Mouse (Mus musculus) hematopoietic multipotent progenitor cell, adult 10-12 weeks (in vitro differentiated cells): Measurements from ENCODE around the gene Nop2. TPM values are rescaled to one million over a fixed set of nuclear protein-coding genes. Genes with fewer than 3 reads are reported as not detected.

Source experiments
- polyA plus RNA-seq: library from polyadenylated mRNA; stranded (reverse); fragments of >175 nt; gene quantifications from 2 replicates; pipeline ENCODE4 v1.2.3, GENCODE M21; 2012; ENCODE audit warnings: low replicate concordance

Nop2 gene
- 11.4 and 27.6 TPM in 2 replicates for polyA plus RNA-seq

DNA sequence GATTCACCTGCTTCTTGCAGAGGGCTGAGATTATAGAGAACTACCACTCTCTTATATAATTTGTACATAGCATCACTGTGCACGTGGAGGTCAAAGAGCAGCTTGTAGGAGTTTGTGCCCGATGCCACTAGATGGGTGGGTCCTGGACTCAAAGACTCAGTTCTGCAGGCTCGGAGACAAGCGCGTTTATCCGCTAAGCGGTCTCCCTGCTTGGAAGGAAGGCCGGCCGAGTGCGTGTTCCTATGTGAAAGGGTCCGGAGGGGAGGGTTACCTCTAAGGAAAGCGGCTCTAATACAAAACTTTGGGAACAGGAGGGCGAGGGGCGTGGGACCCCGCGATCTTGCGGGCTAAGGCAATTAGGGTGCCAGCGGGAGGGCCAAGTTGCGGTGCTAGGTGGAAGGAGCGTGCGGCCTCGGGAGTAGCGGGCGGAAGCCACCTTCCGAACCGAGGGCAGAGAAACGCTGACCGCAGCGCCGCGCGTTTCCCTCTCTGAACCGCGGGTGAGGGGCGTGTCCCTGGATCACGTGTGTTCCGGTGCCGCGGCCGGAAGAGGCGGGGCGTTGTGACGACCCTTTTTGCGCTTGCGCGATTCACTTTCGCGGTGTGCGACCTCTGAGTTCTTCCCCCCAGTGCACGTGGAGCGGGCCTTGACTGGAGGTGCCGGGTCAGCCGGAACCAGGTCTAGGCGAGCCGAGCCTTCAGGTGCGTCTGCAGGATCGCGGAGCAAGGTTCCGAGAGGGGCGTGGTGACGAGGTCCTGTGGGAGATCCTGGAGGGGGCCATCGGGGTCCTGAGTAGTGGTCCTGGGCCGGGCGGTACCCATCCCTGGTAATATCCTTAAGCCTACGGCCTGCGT is at the start of gene Nop2:
TSS of gene Nop2 (plus strand) at position 608 of the 855 bp plus-strand sequence.

DNA sequence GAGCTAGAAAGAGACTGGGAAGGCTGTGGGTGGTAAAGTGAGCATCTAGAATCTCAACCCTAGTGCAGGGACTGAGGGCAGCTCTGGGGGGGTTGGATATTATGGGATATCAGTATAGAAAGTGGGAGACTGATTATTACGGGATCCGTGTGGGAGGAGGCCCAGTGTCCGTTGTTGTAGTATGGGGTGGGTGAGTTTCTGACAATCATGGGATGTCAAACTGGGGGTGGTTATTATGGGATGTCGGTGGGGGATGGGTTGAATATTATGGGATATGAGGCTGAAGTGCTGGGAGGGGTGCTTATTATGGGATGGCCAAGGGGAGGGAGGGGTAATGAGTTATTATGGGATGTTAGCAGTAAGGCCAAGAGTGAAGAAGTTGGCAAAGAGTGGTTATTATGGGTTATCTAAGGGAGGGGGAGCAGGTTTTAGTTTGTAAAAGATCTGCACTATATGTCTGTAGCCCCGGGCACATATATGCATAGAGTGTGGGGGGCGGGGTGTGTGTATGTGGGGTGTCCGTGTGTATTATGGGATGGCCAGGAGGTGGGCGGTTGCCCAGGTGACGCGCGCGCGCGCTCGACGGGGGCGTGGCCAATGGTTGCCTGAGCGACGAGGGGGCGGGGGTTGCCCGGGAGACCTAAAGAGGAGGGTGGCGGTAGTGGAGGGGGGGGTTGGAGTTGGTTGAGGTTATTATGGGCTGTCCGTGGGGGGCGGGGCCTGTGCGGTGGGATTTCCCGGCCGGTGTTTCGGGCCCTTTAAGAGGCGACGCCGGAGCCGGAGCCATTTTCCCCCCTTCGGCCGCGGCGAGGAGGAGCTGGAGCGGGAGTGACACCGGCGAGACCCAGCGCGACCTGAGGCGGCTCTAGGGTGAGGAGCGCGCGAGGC is 36.1 kb upstream of the Nop2 start, which contains the start of gene Chd4:
TSS of gene Chd4 (plus strand) at position 591 of the 888 bp plus-strand sequence.

DNA sequence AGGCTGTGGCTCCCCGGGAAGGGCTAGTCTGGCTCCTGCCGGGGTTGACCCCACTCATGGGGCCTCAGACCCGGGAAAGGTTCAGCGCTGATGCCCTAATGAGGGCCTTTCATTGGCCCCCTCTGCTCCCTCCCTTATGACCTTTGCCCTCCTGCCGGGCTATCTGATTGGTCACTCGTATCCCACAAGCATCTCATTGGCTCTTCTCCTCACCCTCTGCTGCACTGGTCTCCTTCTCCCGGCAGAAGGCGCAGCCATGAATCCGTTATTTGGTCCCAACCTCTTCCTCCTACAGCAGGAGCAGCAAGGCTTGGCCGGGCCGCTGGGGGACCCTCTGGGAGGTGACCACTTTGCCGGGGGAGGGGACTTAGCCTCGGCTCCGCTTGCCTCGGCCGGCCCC is 13.3 kb downstream of the Nop2 start, which contains the start of gene Iffo1:
TSS of gene Iffo1 (plus strand) at position 241 of the 400 bp plus-strand sequence.

DNA sequence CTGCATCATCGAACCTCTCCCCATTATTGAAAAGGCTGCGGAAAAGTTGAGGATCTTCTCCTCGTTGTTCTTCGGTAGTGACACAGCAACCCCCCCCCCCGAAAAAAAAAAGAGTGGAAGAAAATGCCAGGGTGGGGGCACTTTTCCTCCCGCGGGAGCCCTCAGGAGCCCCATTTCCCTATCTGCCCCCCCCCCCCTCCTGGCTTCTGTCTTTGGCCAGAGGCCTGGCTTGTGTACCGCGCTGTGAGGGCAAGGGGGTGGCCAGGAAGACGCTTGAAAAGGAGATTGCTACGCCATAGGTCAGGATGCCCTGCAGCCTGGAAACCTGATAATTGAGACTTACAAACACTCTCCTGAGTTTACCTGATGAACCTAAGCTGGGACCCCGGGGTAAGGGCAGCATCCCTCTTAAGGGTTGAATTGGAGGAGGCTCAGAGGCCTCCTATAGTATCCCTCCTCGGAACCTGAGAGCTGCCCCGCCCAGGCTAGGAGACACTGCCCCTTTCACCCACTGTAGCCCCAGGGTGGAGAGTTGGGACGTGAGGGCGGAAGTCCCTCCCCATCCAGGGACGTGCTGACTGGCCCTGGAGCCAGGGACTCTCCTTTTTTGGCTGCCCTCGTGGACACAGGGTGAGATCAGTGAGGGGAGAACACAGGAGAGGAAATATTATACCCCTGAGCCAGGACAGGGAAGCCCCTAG is 34.5 kb downstream of the Nop2 start, which contains the start of gene Gapdh:
TSS of gene Gapdh (minus strand) at position 417 of the 701 bp plus-strand sequence.

DNA sequence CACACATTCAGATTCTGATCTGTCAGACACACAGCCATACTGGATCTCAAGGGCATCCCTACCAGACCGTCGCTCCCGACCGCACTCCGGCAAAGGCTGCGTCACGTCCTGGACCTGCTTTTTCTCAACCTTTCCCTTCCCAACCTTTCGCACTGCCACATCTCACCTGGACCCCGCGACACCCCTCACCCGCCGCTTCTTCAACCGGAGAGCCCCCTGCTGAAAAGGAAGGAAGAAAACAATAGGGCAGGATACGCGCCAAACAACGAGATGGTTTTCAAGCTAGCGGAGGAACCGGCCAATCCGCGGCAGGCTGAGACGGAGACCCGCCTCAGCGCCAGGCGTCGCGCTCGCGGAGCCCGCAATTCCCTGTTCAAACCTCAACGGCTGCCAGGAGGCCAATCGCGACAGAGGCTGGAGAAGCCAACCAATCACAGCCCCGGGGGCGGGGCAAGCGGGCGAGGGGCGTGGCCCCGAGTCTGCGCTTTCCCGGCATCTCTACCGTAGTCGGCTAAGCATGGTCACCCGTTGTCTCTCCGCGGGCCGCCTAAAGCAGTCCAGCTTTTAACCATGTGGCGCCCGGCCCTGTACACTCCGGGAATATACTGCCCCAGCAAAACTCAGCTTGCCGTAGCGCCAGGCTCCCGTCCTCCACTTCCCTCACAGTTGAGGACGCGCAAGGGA is 59.8 kb downstream of the Nop2 start, which contains the start of the genes Ncapd2 and Mrpl51:
TSS of gene Ncapd2 (minus strand) at position 370 of the 684 bp plus-strand sequence.
TSS of gene Mrpl51 (plus strand) at position 470 of the 684 bp plus-strand sequence.

Other genes starting within 250 kb of the Nop2 start
- 63.7 and 67.0 TPM in 2 replicates for gene Cd4, start 243.7 kb upstream of the Nop2 start, polyA plus RNA-seq
- gene Lag3, start 220.2 kb upstream of the Nop2 start, polyA plus RNA-seq = 17.4 and 27.6 TPM in 2 replicates
- gene Ptms, start 211.8 kb upstream of the Nop2 start, polyA plus RNA-seq = 543 and 1,849 TPM in 2 replicates
- gene Mlf2, start 200.5 kb upstream of the Nop2 start, polyA plus RNA-seq = 148 and 194 TPM in 2 replicates
- gene Cops7a, start 166.4 kb upstream of the Nop2 start, polyA plus RNA-seq = 29.0 and 55.9 TPM in 2 replicates
- 51.0 and 101 TPM in 2 replicates for gene Pianp, start 135.2 kb upstream of the Nop2 start, polyA plus RNA-seq
- gene Zfp384, start 122.8 kb upstream of the Nop2 start, polyA plus RNA-seq = 50.8 and 78.9 TPM in 2 replicates
- 19.0 and 38.5 TPM in 2 replicates for gene Ing4, start 92.1 kb upstream of the Nop2 start, polyA plus RNA-seq
- gene Acrbp, start 82.2 kb upstream of the Nop2 start, polyA plus RNA-seq = 22.0 and 22.1 TPM in 2 replicates
- 8.6 and 15.2 TPM in 2 replicates for gene Lpar5, start 64.0 kb upstream of the Nop2 start, polyA plus RNA-seq
- 130 and 203 TPM in 2 replicates for gene Chd4, start 35.9 kb upstream of the Nop2 start, polyA plus RNA-seq
- 54.7 and 135 TPM in 2 replicates for gene Iffo1, start 13.3 kb downstream of the Nop2 start, polyA plus RNA-seq
- 267 and 2,413 TPM in 2 replicates for gene Gapdh, start 34.6 kb downstream of the Nop2 start, polyA plus RNA-seq
- 31.3 and 49.7 TPM in 2 replicates for gene Ncapd2, start 59.8 kb downstream of the Nop2 start, polyA plus RNA-seq
- gene Mrpl51, start 59.9 kb downstream of the Nop2 start, polyA plus RNA-seq = 56.7 and 77.1 TPM in 2 replicates
- 14.4 and 28.4 TPM in 2 replicates for gene Vamp1, start 83.6 kb downstream of the Nop2 start, polyA plus RNA-seq
- 35.1 and 36.7 TPM in 2 replicates for gene Tapbpl, start 100.0 kb downstream of the Nop2 start, polyA plus RNA-seq
- gene Cd27, start 105.1 kb downstream of the Nop2 start, polyA plus RNA-seq = 43.0 and 105 TPM in 2 replicates
- not detected in 2 replicates for gene Tuba3a, start 154.1 kb downstream of the Nop2 start, polyA plus RNA-seq
- 33.0 and 72.9 TPM in 2 replicates for gene Ltbr, start 182.0 kb downstream of the Nop2 start, polyA plus RNA-seq
- gene Scnn1a, start 188.8 kb downstream of the Nop2 start, polyA plus RNA-seq = 3.3 and 15.9 TPM in 2 replicates
- 71.0 and 153 TPM in 2 replicates for gene Tnfrsf1a, start 217.5 kb downstream of the Nop2 start, polyA plus RNA-seq
- gene Plekhg6, start 248.9 kb downstream of the Nop2 start, polyA plus RNA-seq = 0.04 and 0.16 TPM in 2 replicates